8 mouse cellular contexts compared by ENCODE assay signal in genomic region chr8:104341106-104341561, GRCm38 (mm10). TPM values are rescaled to one million over a fixed set of nuclear protein-coding genes. Genes with fewer than 3 reads are reported as not detected.
A peak's percentile ranks its signal among the peaks of the same experiment; 100 is the strongest.
DNase-seq lines count a peak whose midpoint lies in the region; ATAC-seq and TF ChIP-seq lines count a peak whose summit lies in the region.

No protein-coding gene starts in this region.

- H3K27ac ChIP-seq in intestine, embryonic 14.5 days (ENCODE audit: low read depth), result peak overlapping the region; percentile 91
- H3K27ac ChIP-seq in limb, embryonic 15.5 days, result peak overlapping the region; percentile 87
- 0 out of 2 replicates have a peak overlapping the region, but pooled peaks have one; percentile 45 for H3K27ac ChIP-seq in midbrain, embryonic 14.5 days (replicated peaks; ENCODE audit: low read depth, low read length)
- H3K27ac ChIP-seq in testis, adult 2 months (ENCODE audit: control insufficient read depth, insufficient read depth, low read depth, low read length), result peak overlapping the region; percentile 8

- peaks cover 31% of the 10 kb centered on the region for H3K36me3 ChIP-seq in intestine, embryonic 14.5 days (ENCODE audit: control insufficient read depth, insufficient read depth, low read length)
- H3K36me3 ChIP-seq in limb, embryonic 15.5 days, result peaks cover 18% of the 10 kb centered on the region; the same call in 1 of the 2 replicates
- no peaks in the 10 kb centered on the region for H3K36me3 ChIP-seq in midbrain, embryonic 14.5 days (ENCODE audit: control insufficient read depth, insufficient read depth, low read length)
- H3K36me3 ChIP-seq in testis, adult 2 months (ENCODE audit: control insufficient read depth, insufficient read depth, low read length), result no peaks in the 10 kb centered on the region

- peak overlapping the region; percentile 73 for H3K4me3 ChIP-seq in intestine, embryonic 14.5 days (ENCODE audit: low read depth, low read length)
- peak overlapping the region; percentile 75 for H3K4me3 ChIP-seq in limb, embryonic 15.5 days
- peak overlapping the region; percentile 50 for H3K4me3 ChIP-seq in midbrain, embryonic 14.5 days (replicated peaks; ENCODE audit: low read depth, low read length)
- peak overlapping the region; percentile 73 for H3K4me3 ChIP-seq in testis, adult 2 months (ENCODE audit: control insufficient read depth, low read depth, low read length)

- peak; percentile 76 for ATAC-seq in intestine, embryonic 14.5 days (replicated peaks; ENCODE audit: low FRiP score, low TSS enrichment, low read depth)
- ATAC-seq in limb, embryonic 15.5 days (ENCODE audit: insufficient number of reproducible peaks, low FRiP score, low TSS enrichment, low read depth), result peak; percentile 56
- peak; percentile 56 for ATAC-seq in midbrain, embryonic 14.5 days (ENCODE audit: low FRiP score, low TSS enrichment)

- no peaks in the 10 kb centered on the region for H3K9me3 ChIP-seq in intestine, embryonic 14.5 days (ENCODE audit: control insufficient read depth, low read length)
- no peaks in the 10 kb centered on the region for H3K9me3 ChIP-seq in limb, embryonic 15.5 days
- no peaks in the 10 kb centered on the region for H3K9me3 ChIP-seq in midbrain, embryonic 14.5 days (ENCODE audit: control insufficient read depth, low read length)

- H3K4me1 ChIP-seq in intestine, embryonic 14.5 days (replicated peaks; ENCODE audit: control insufficient read depth, insufficient read depth, low read length), result peaks cover 19% of the 10 kb centered on the region
- H3K4me1 ChIP-seq in limb, embryonic 15.5 days, result peaks cover 30% of the 10 kb centered on the region
- 0 out of 2 replicates have a peak, but pooled peaks cover 7% of the 10 kb centered on the region for H3K4me1 ChIP-seq in midbrain, embryonic 14.5 days (ENCODE audit: control insufficient read depth, insufficient read depth, low read length)
- H3K4me1 ChIP-seq in testis, adult 2 months (ENCODE audit: control insufficient read depth, insufficient read depth, low read length), result peaks cover 13% of the 10 kb centered on the region

- no peak for TF ChIP-seq CTCF in testis, adult 2 months (IDR thresholded peaks at IDR 0.05; ENCODE audit: control insufficient read depth, insufficient read depth, insufficient replicate concordance, low read depth, low read length)

- intact Hi-C loops in gastrocnemius, postnatal 14 days (cut with DNase I; ENCODE audit: low total_unique reads), result loop anchor here (5.0 to 10.0 kb wide), 4 partner anchors 64 to 224 kb away; partner anchors contain the start of gene Cklf

- H3K27me3 ChIP-seq in intestine, embryonic 14.5 days (replicated peaks; ENCODE audit: control insufficient read depth, insufficient read depth, low read length), result no peaks in the 10 kb centered on the region
- no peaks in the 10 kb centered on the region for H3K27me3 ChIP-seq in limb, embryonic 15.5 days
- no peaks in the 10 kb centered on the region for H3K27me3 ChIP-seq in midbrain, embryonic 14.5 days (ENCODE audit: control insufficient read depth, insufficient read depth, low read length)
- H3K27me3 ChIP-seq in testis, adult 2 months (ENCODE audit: control insufficient read depth, insufficient read depth, low read length), result no peaks in the 10 kb centered on the region

- WGBS in intestine, embryonic 14.5 days, result under 1% methylated on average over 24 of the region's 24 CpGs
- WGBS in limb, embryonic 15.5 days, result under 1% methylated on average over 22 of the region's 24 CpGs
- under 1% methylated on average over 24 of the region's 24 CpGs for WGBS in midbrain, embryonic 14.5 days

- H3K9ac ChIP-seq in intestine, embryonic 14.5 days (ENCODE audit: low read length), result peak overlapping the region; percentile 92
- H3K9ac ChIP-seq in limb, embryonic 15.5 days, result peak overlapping the region; percentile 64
- peak overlapping the region; percentile 60 for H3K9ac ChIP-seq in midbrain, embryonic 14.5 days (replicated peaks; ENCODE audit: low read length)

- H3K4me2 ChIP-seq in intestine, embryonic 14.5 days (ENCODE audit: low read length), result peak overlapping the region; percentile 66
- H3K4me2 ChIP-seq in limb, embryonic 15.5 days, result peak overlapping the region; percentile 79
- peak overlapping the region; percentile 88 for H3K4me2 ChIP-seq in midbrain, embryonic 14.5 days (ENCODE audit: low read length)

- TF ChIP-seq POLR2A in testis, adult 2 months (IDR thresholded peaks at IDR 0.05; ENCODE audit: control insufficient read depth, low read depth, low read length), result no peak

- DNase-seq in cerebellum, postnatal 4 days (ENCODE audit: low spot score in 2 of 2), result peak; percentile 30 to 58
- DNase-seq in cerebellum, adult 18-20 months, result no peak
- DNase-seq in brain, adult 2 months (ENCODE audit: low read depth, low spot score), result peak; percentile 62
- DNase-seq in gastrocnemius, postnatal 14 days, result peak; percentile 85
- DNase-seq in intestine, embryonic 14.5 days (ENCODE audit: low spot score), result peak; percentile 89
- DNase-seq in midbrain, embryonic 14.5 days, result peak; percentile 73

RNA-seq across cellular contexts. Expression of gene Cmtm3, which starts 1.9 kb away (rescaled TPM):
- total RNA-seq in gastrocnemius, postnatal 14 days (2021), result 10 to 100 TPM; 15.2 to 21.7 TPM
- 155 and 171 TPM in 2 replicates for polyA plus RNA-seq in intestine, embryonic 14.5 days (2014; fragmentation: Nextera tagmentation; extraction: Ambion mirVana)
- polyA plus RNA-seq in limb, embryonic 15.5 days (2015; fragmentation: Nextera tagmentation; extraction: Ambion mirVana), result 166 and 178 TPM in 2 replicates
- polyA plus RNA-seq in midbrain, embryonic 14.5 days (2014; fragmentation: Nextera tagmentation; extraction: Ambion mirVana), result 28.6 and 36.9 TPM in 2 replicates
- polyA plus RNA-seq in testis, adult 2 months (2012; rRNA removed), result 12.9 and 14.9 TPM in 2 replicates

RNA-seq across cellular contexts. Expression of gene Cmtm2b, which starts 19.1 kb away (rescaled TPM):
- total RNA-seq in gastrocnemius, postnatal 14 days (2021), result not detected
- not detected in 2 replicates for polyA plus RNA-seq in intestine, embryonic 14.5 days (2014; fragmentation: Nextera tagmentation; extraction: Ambion mirVana)
- not detected in 2 replicates for polyA plus RNA-seq in limb, embryonic 15.5 days (2015; fragmentation: Nextera tagmentation; extraction: Ambion mirVana)
- polyA plus RNA-seq in midbrain, embryonic 14.5 days (2014; fragmentation: Nextera tagmentation; extraction: Ambion mirVana), result not detected in 2 replicates
- 658 and 900 TPM in 2 replicates for polyA plus RNA-seq in testis, adult 2 months (2012; rRNA removed)

RNA-seq across cellular contexts. Expression of gene Gm11020, which starts 19.8 kb away (rescaled TPM):
- total RNA-seq in gastrocnemius, postnatal 14 days (2021), result not detected
- polyA plus RNA-seq in intestine, embryonic 14.5 days (2014; fragmentation: Nextera tagmentation; extraction: Ambion mirVana), result not detected in 2 replicates
- not detected in 2 replicates for polyA plus RNA-seq in limb, embryonic 15.5 days (2015; fragmentation: Nextera tagmentation; extraction: Ambion mirVana)
- polyA plus RNA-seq in midbrain, embryonic 14.5 days (2014; fragmentation: Nextera tagmentation; extraction: Ambion mirVana), result not detected in 2 replicates
- not detected in 2 replicates for polyA plus RNA-seq in testis, adult 2 months (2012; rRNA removed)

RNA-seq across cellular contexts. Expression of gene Cmtm1, which starts 31.2 kb away (rescaled TPM):
- not detected for total RNA-seq in gastrocnemius, postnatal 14 days (2021)
- not detected in 2 replicates for polyA plus RNA-seq in intestine, embryonic 14.5 days (2014; fragmentation: Nextera tagmentation; extraction: Ambion mirVana)
- polyA plus RNA-seq in limb, embryonic 15.5 days (2015; fragmentation: Nextera tagmentation; extraction: Ambion mirVana), result not detected in 2 replicates
- not detected in 2 replicates for polyA plus RNA-seq in midbrain, embryonic 14.5 days (2014; fragmentation: Nextera tagmentation; extraction: Ambion mirVana)
- polyA plus RNA-seq in testis, adult 2 months (2012; rRNA removed), result 14.7 TPM in 2 replicates

RNA-seq across cellular contexts. Expression of gene Gm45711, which starts 31.3 kb away (rescaled TPM):
- not detected for total RNA-seq in gastrocnemius, postnatal 14 days (2021)
- not detected in 2 replicates for polyA plus RNA-seq in intestine, embryonic 14.5 days (2014; fragmentation: Nextera tagmentation; extraction: Ambion mirVana)
- polyA plus RNA-seq in limb, embryonic 15.5 days (2015; fragmentation: Nextera tagmentation; extraction: Ambion mirVana), result not detected in 2 replicates
- polyA plus RNA-seq in midbrain, embryonic 14.5 days (2014; fragmentation: Nextera tagmentation; extraction: Ambion mirVana), result not detected in 2 replicates
- polyA plus RNA-seq in testis, adult 2 months (2012; rRNA removed), result 52.5 and 57.0 TPM in 2 replicates

Comparison
In these comparisons a context has a peak if more than half of its experiments do, and no peak if none do; other contexts are left out.
1. DNase-seq: peak in cerebellum, postnatal 4 days (2 of 2), brain, adult 2 months (single experiment), gastrocnemius, postnatal 14 days (single experiment), intestine, embryonic 14.5 days (single experiment) and midbrain, embryonic 14.5 days (single experiment); none in cerebellum, adult 18-20 months (0 of 2).
2. H3K27ac ChIP-seq: peak in every context shown above with its lines; median percentile 91 in intestine, embryonic 14.5 days; 87 in limb, embryonic 15.5 days; 45 in midbrain, embryonic 14.5 days; 8 in testis, adult 2 months.
3. RNA of gene Cmtm2b, which starts 19.1 kb away (polyA plus RNA-seq): 658 to 900 TPM in testis, adult 2 months; not detected in intestine, embryonic 14.5 days, not detected in limb, embryonic 15.5 days and not detected in midbrain, embryonic 14.5 days; every median in the first group is over 100 times any median in the second.
4. Peak in every context shown above with its lines, with median percentiles within 50 percentile points of each other: ATAC-seq, H3K4me2 ChIP-seq, H3K4me3 ChIP-seq and H3K9ac ChIP-seq.